28 mouse cellular contexts compared by ENCODE assay signal in the genomic region with DNA sequence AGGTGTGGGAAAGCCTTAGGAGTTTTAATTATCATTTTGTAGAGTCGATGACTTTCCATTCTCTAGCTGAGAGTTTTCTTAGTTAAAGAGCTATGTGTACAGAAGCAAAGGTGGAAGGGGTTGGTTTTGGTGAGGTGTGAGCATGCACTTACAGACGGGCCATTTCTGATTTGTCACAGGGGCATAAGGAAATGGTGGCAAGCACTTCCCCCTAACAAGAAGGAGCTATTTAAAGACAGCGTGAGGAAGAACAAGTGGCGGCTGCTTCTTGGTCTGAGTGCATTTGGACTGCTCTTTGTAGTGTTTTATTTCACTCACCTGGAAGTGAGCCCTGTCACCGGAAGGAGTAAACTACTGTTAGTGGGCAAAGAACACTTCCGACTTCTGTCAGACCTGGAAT. TPM values are rescaled to one million over a fixed set of nuclear protein-coding genes. Genes with fewer than 3 reads are reported as not detected.
DNase-seq lines count a peak whose midpoint lies in the region; ATAC-seq lines count a peak whose summit lies in the region.
"Had no signal": no experiment of that assay in that cellular context is flagged by ENCODE, and none has a peak within 500 bp of the region (broad histone marks: within the 10 kb centered on the region; RNA-seq: fewer than 3 reads in every experiment).

No protein-coding gene starts in this region.

- H3K27me3 ChIP-seq in splenic B cell, adult 2 months (ENCODE audit: control insufficient read depth, insufficient read depth, low read length, poor library complexity, severe bottlenecking) = no peaks in the 10 kb centered on the region
- H3K27me3 ChIP-seq in liver, embryonic 12.5 days (replicated peaks) = no peaks in the 10 kb centered on the region
- H3K27me3 ChIP-seq: CH12.LX; embryonic facial prominence, embryonic 12.5 days; forebrain, embryonic 15.5 days; heart, embryonic 12.5 days; hindbrain, embryonic 12.5 days; Patski had no signal

- no peaks in the 10 kb centered on the region for H3K4me1 ChIP-seq in liver, embryonic 12.5 days
- H3K4me1 ChIP-seq: embryonic facial prominence, embryonic 12.5 days; heart, embryonic 12.5 days had no signal

- DNase-seq in heart, adult 11 months = peak; percentile 79
- DNase-seq in heart, postnatal 36 days = no peak
- peak; percentile 10 for DNase-seq in brain, adult 2 months (ENCODE audit: low read depth, low spot score)
- peak; percentile 11 for DNase-seq in splenic B cell, adult 2 months (ENCODE audit: low read depth, low spot score)
- DNase-seq in adrenal gland, adult (ENCODE audit: inconsistent age in 2 of 2, low spot score in 1 of 2) = no peak
- DNase-seq: adrenal gland, adult 2 months; adrenal gland, postnatal 25 days; cerebellum, adult 11 months; cerebellum, adult 8-10 months; cerebellum, postnatal 14 days had no signal

- H3K27ac ChIP-seq in liver, embryonic 12.5 days = no peak overlapping the region
- H3K27ac ChIP-seq: embryonic facial prominence, embryonic 12.5 days; forebrain, embryonic 15.5 days; hindbrain, embryonic 12.5 days had no signal

- H3K9ac ChIP-seq in liver, embryonic 12.5 days = no peak overlapping the region
- H3K9ac ChIP-seq: embryonic facial prominence, embryonic 12.5 days; forebrain, embryonic 15.5 days; heart, embryonic 12.5 days; hindbrain, embryonic 12.5 days had no signal

- peak; percentile 82 to 84 for ATAC-seq in hematopoietic stem cell, adult 5-6 weeks (replicated peaks in 1 of 2; ENCODE audit: insufficient read depth in 1 of 2, low FRiP score in 2 of 2, low TSS enrichment in 1 of 2, low read depth in 1 of 2, poor library complexity in 2 of 2, severe bottlenecking in 2 of 2)
- no peak for ATAC-seq in liver, embryonic 12.5 days
- ATAC-seq: activated CD4-positive, CD25-positive, alpha-beta regulatory T cell, adult 4 months; forebrain, embryonic 15.5 days; hindbrain, embryonic 16.5 days; inflammation-experienced regulatory T-cells, adult 6 months; Patski had no signal

- 62% methylated on average over 6 of the region's 6 CpGs for WGBS in liver, embryonic 12.5 days (ENCODE audit: insufficient replicate concordance)

- H3K4me2 ChIP-seq in liver, embryonic 12.5 days = no peak overlapping the region
- H3K4me2 ChIP-seq: embryonic facial prominence, embryonic 12.5 days; forebrain, embryonic 15.5 days; heart, embryonic 12.5 days; hindbrain, embryonic 12.5 days had no signal

- intact Hi-C loops in heart, postnatal 36 days (cut with DNase I) = no loop called here

- peaks cover 3% of the 10 kb centered on the region; the same call in 1 of the 2 replicates for H3K36me3 ChIP-seq in splenic B cell, adult 2 months (ENCODE audit: control insufficient read depth, insufficient read depth, low read length, poor library complexity, severe bottlenecking)
- peaks cover 21% of the 10 kb centered on the region for H3K36me3 ChIP-seq in liver, embryonic 12.5 days
- H3K36me3 ChIP-seq: forebrain, embryonic 15.5 days; heart, embryonic 12.5 days; hindbrain, embryonic 12.5 days had no signal

- no peak overlapping the region for H3K4me3 ChIP-seq in liver, embryonic 12.5 days
- H3K4me3 ChIP-seq: embryonic facial prominence, embryonic 12.5 days; forebrain, embryonic 15.5 days; heart, embryonic 12.5 days; hindbrain, embryonic 12.5 days had no signal

- no peaks in the 10 kb centered on the region for H3K9me3 ChIP-seq in liver, embryonic 12.5 days (replicated peaks)
- H3K9me3 ChIP-seq: embryonic facial prominence, embryonic 12.5 days; forebrain, embryonic 15.5 days; heart, embryonic 12.5 days; hindbrain, embryonic 12.5 days had no signal

RNA-seq across cellular contexts. Expression of gene Oma1, which starts 7.8 kb away (rescaled TPM):
- 10 to 100 TPM; 27.9 to 36.5 TPM for total RNA-seq in heart, postnatal 36 days (2021)
- 51.7 and 64.4 TPM in 2 replicates for total RNA-seq in hematopoietic stem cell, adult 5-6 weeks (2017)
- 16.5 and 17.3 TPM in 2 replicates for polyA plus RNA-seq in liver, embryonic 12.5 days (2016; fragmentation: Nextera tagmentation; extraction: Ambion mirVana)

RNA-seq across cellular contexts. Expression of gene 4921539E11Rik, which starts 30.8 kb away (rescaled TPM):
- total RNA-seq in heart, postnatal 36 days (2021) = not detected
- total RNA-seq in hematopoietic stem cell, adult 5-6 weeks (2017) = not detected in 2 replicates
- polyA plus RNA-seq in liver, embryonic 12.5 days (2016; fragmentation: Nextera tagmentation; extraction: Ambion mirVana) = not detected in 2 replicates
- total RNA-seq: adrenal gland, adult 2 months; adrenal gland, postnatal 25 days; CH12.LX; gastrocnemius, postnatal 4 days; heart, adult 8-10 months; heart, postnatal 25 days had no signal
- polyA plus RNA-seq: activated CD4-positive, CD25-positive, alpha-beta regulatory T cell, adult 4 months; adrenal gland, adult 2 months; brain, embryonic 14.5 days; cortical plate, adult 2 months; embryonic facial prominence, embryonic 12.5 days; forebrain, embryonic 11.5 days; forebrain, embryonic 15.5 days; frontal cortex, adult 2 months; heart, embryonic 12.5 days; hindbrain, embryonic 12.5 days; hindbrain, embryonic 16.5 days; inflammation-experienced regulatory T-cells, adult 6 months; Patski had no signal

Comparison
In these comparisons a context has a peak if more than half of its experiments do, and no peak if none do; other contexts are left out.
1. DNase-seq: peak in heart, adult 11 months (single experiment), brain, adult 2 months (single experiment) and splenic B cell, adult 2 months (single experiment); none in heart, postnatal 36 days (0 of 2) and adrenal gland, adult (0 of 2).